Mouse (Mus musculus) spleen, adult 2 months (tissue): ENCODE data around the gene Adamts13.
A peak's percentile ranks its signal among the peaks of the same experiment; 100 is the strongest.

ENCODE experiments used
- CTCF ChIP-seq: fragments of 200-500 bp; IDR thresholded peaks from 2 replicates; pipeline ENCODE4 v1.5.1; 2011; ENCODE audit warnings: mild to moderate bottlenecking, inconsistent platforms; ENCODE audit not compliant: insufficient read depth, insufficient read length, insufficient replicate concordance; ENCODE audit errors: extremely low read depth
- POLR2A ChIP-seq: fragments of 200-500 bp; IDR thresholded peaks from 2 replicates; pipeline ENCODE4 v1.6.1; 2011; ENCODE audit warnings: low read depth, low read length, inconsistent platforms

DNA sequence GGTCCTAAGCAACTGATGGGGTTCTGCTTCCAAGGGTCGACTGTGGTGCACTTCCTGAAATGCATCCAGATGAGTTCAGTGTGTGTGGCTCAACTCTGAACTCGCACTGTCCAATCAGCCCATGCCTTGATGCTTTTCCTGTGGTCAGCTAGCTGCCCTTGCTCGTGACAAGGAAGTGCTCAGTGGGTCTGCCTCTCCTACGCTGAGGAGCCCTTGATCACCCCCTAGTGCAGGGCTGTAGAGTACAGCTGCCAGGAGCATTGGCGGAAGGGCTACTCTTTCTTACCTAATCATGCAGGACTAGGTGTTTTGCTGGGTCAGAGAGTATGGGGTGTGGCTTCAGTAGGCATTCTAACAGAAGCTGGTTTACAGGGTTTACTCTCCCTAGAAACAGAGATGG, 31.7 kb upstream of the Adamts13 start:
- TF ChIP-seq CTCF: peak; percentile 24; the same call in 1 of the 2 replicates
- no peak for TF ChIP-seq POLR2A
